Mouse (Mus musculus) frontal cortex, adult (tissue): ENCODE results near the gene Btbd8.

Experiments used
- ATAC-seq: cut with Nextera tagmentation; 2 replicates; pipeline ENCODE4 v1.9.2; 2017; ENCODE audit warnings: mild to moderate bottlenecking, moderate library complexity, mixed read lengths; ENCODE audit not compliant: low TSS enrichment

The Btbd8 gene

GRCm38 (mm10) chr5:107516087-107516486 lies 78.3 kb downstream of the Btbd8 start:
- peak; percentile 62 for ATAC-seq

DNA sequence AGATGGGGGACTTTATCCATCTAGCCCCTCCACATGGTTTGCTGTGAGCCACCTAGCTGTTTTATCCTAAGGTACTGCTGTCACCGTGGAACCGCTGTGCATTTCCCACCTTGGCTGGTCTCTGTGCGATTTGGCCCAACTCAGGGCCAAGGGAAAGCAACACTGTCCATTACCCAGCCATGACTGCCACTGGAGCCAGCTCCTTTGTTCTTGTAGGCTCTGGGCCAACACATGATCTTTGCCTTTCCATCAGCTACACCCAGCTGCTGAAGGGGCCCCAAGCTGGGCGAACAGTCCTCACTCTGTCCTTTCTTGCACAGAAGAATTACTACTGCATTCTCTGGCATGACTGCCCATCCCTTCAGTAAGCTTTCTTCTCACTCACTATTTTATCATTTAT lies 80.8 kb downstream of the Btbd8 start:
- ATAC-seq = no peak

- ATAC-seq = peak; percentile 5; the same call in 1 of the 2 replicates
Measured at GRCm38 (mm10) chr5:107521386-107521785, 83.6 kb downstream of the Btbd8 start.

DNA sequence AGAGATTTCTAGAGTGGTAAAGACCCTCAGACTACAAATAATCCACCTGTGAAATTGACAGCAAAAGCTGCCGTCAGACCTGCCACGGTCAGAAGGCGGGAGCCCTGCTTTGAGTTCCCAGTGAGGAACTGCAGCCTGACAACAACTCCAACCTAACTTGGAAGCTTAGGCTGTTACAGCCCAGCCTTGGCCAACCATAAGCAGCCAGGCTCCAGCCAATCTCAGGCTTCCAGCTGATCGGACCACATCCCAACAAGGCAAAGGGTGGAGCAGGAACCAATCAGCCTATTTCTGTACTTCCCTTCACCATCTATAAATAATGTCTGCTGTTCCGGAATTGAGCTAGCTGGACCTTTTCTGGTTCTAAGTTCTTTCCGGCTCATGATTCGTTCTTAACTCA lies 84.1 kb downstream of the Btbd8 start:
- ATAC-seq = peak; percentile 87

GRCm38 (mm10) chr5:107524281-107524680 lies 86.5 kb downstream of the Btbd8 start:
- ATAC-seq = peak; percentile 64

DNA sequence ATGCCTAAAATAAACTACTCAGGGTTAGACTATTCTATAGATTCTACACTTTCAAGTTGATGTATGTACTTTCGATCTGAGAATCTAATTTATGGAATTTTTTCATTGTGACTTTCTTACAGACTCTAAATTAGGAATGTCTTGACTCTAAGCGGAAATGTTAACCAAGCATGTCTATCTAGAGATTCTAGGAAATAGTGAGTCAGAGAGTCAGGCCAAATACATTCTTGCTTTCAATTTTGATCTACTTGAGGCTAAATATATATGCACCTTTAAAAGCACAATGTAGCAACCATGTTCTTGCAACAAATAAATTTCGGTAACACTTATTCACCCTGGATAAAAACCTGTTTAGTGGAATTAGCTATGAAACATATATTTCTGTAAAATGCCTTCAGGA lies 91.1 kb downstream of the Btbd8 start:
- ATAC-seq = no peak

GRCm38 (mm10) chr5:107533590-107533989 lies 95.8 kb downstream of the Btbd8 start:
- no peak for ATAC-seq

DNA sequence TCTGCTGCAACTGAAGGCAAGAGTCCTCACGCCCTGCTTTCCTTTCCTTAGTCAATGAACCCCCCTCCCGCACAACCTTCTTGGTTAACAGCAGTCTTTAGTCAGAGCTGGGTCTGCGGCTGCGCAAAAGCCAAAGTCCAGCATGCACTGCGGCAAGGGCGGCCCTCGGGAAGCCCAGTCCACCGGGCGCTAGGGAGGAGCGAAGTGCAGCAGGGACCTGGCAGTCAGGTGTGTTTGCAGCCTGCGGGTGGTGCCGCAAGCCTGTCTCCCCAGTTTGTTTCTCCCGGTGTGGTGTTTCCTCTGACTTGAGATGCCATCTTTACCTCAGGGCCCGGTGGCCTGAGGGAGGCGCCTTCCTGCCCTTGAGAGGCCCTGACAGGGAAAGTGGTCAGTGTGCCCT lies 96.8 kb downstream of the Btbd8 start, which contains the start of gene 1700028K03Rik:
Gene 1700028K03Rik (plus strand): TSS at position 129 of the 400 bp plus-strand sequence.
- no peak for ATAC-seq

- ATAC-seq = no peak
Measured at GRCm38 (mm10) chr5:107541696-107542095, 103.9 kb downstream of the Btbd8 start.

DNA sequence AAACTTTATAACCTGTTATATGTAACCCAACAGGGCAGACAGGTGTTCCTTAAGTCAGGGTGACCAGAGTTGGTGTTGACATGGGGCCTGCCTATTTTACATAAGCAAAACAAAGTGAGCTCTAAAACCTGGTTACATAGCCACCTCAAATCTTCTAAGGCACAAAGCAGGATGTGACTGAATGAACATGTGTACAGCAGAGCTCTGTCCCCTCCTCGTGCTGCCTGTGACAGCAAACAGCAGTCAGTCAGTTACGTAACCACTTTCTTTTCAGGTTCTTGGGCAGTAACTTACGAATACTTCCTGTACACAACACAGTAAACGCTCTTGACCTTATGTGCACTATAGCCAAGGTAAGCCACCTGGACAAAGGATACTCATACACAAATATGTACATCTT lies 108.1 kb downstream of the Btbd8 start:
- ATAC-seq = no peak

- no peak for ATAC-seq
Measured at GRCm38 (mm10) chr5:107547955-107548354, 110.2 kb downstream of the Btbd8 start.

- no peak for ATAC-seq
Measured at GRCm38 (mm10) chr5:107548444-107548843, 110.6 kb downstream of the Btbd8 start.

DNA sequence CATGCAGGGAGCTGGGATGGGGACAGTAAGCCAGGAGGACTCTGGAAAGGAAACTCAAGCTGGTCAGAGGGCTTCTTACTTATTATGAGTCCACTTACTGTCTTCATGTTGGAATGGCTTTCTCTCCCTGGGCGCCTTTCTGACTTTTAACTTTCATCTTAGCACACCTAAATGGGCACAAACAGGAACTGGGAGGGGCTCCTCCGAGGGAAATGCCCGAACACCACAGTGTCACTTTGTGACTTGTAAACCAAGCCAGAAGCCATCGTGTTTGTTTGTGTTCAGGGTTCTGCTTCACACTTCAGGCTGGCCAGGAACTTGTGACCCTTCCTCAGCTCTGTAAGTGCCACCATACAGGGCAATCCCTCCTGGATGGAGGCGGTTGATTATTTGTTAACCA lies 116.5 kb downstream of the Btbd8 start:
- ATAC-seq = no peak

DNA sequence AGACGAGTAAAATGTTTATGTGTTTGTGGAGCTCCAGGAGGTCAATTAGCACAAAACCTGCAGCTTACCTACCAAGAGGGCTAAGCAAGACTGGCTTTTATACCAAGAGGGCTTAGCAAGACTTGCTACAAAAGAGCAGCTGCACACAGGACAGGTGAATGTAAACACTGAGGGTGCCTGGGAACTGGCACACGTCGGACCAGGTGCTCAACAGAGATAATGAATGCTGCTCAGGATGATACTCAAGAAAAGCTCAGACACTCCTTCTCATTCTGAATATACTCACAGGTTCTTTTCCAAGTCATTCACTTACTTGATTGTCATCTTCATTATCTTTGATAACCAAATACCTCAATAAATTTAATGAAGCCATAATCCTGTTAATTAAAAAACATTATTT lies 119.2 kb downstream of the Btbd8 start:
- ATAC-seq = no peak
